Mouse (Mus musculus) lung, embryonic 16.5 days (tissue): ENCODE measurements around the gene Meis3. TPM values are rescaled to one million over a fixed set of nuclear protein-coding genes. Genes with fewer than 3 reads are reported as not detected.

Source experiments
- ATAC-seq: fragments of 200-750 bp; cut with Nextera tagmentation; 2 replicates; pipeline ENCODE4 v1.8.0; 2017; ENCODE audit warnings: low read depth, mild to moderate bottlenecking, moderate library complexity
- H3K27ac ChIP-seq: fragments of 300-500 bp; sonication (generic); 2 replicates; pipeline ENCODE4 v1.5.1; 2014; ENCODE audit warnings: mild to moderate bottlenecking, control low read depth, low read length
- H3K27me3 ChIP-seq: fragments of 300-500 bp; sonication (generic); 2 replicates; pipeline ENCODE4 v1.6.1; 2014; ENCODE audit warnings: low read depth, low read length, mixed read lengths; ENCODE audit not compliant: control insufficient read depth, insufficient read depth
- H3K36me3 ChIP-seq: fragments of 300-500 bp; sonication (generic); 2 replicates; pipeline ENCODE4 v1.6.1; 2014; ENCODE audit warnings: low read length; ENCODE audit not compliant: control insufficient read depth, insufficient read depth
- H3K4me1 ChIP-seq: fragments of 300-500 bp; sonication (generic); replicated peaks from 2 replicates; pipeline ENCODE4 v1.6.1; 2014; ENCODE audit warnings: low read length, mixed read lengths; ENCODE audit not compliant: control insufficient read depth, insufficient read depth
- H3K4me2 ChIP-seq: fragments of 300-500 bp; sonication (generic); 2 replicates; pipeline ENCODE4 v1.6.1; 2014; ENCODE audit warnings: low read depth, low read length, control low read depth
- H3K4me3 ChIP-seq: fragments of 300-500 bp; sonication (generic); 2 replicates; pipeline ENCODE4 v1.5.1; 2014; ENCODE audit warnings: mild to moderate bottlenecking, low read length, control low read depth
- H3K9ac ChIP-seq: fragments of 300-500 bp; sonication (generic); 2 replicates; pipeline ENCODE4 v1.6.1; 2014; ENCODE audit warnings: low read length, control low read depth
- H3K9me3 ChIP-seq: fragments of 300-500 bp; sonication (generic); 2 replicates; pipeline ENCODE4 v1.6.1; 2016; ENCODE audit warnings: low read length; ENCODE audit not compliant: control insufficient read depth
- WGBS: fragments of 180-500 bp; shearing (Covaris S2); extraction: QIAGEN DNeasy Blood & Tissue Kit; methylation state at CpG from one replicate; pipeline ENCODE4 v1.1.7; 2014; 5-methylcytosine and 5-hydroxymethylcytosine counted together
- polyA plus RNA-seq: library from polyadenylated mRNA; unstranded; fragments of >200 nt; fragmentation: Nextera tagmentation; extraction: Ambion mirVana; gene quantifications from 2 replicates; pipeline ENCODE4 v1.2.1, GENCODE M21; 2015

Meis3 gene
- polyA plus RNA-seq, 1 experiment from 2014 or later: 19.5 TPM

GRCm38 (mm10) chr7:16155132-16155872 is 19.6 kb upstream of the Meis3 start:
- Histone ChIP-seq H3K36me3 (no peaks in the 10 kb centered on the region), H3K4me1 (no peaks in the 10 kb centered on the region), H3K9ac (no peak overlapping the region), H3K27me3 (peaks cover 18% of the 10 kb centered on the region), H3K4me2 (no peak overlapping the region), H3K9me3 (no peaks in the 10 kb centered on the region), H3K27ac (no peak overlapping the region), H3K4me3 (no peak overlapping the region)
- no peak for ATAC-seq
- WGBS: 49% methylated on average over 9 of the region's 9 CpGs

GRCm38 (mm10) chr7:16156105-16156714 is 18.7 kb upstream of the Meis3 start:
- Histone ChIP-seq H3K27ac (no peak overlapping the region), H3K4me1 (no peaks in the 10 kb centered on the region), H3K27me3 (peaks cover 18% of the 10 kb centered on the region), H3K4me2 (no peak overlapping the region), H3K4me3 (no peak overlapping the region), H3K9me3 (no peaks in the 10 kb centered on the region), H3K36me3 (no peaks in the 10 kb centered on the region), H3K9ac (no peak overlapping the region)
- WGBS: 61% methylated on average over 8 of the region's 8 CpGs
- no peak for ATAC-seq

GRCm38 (mm10) chr7:16158735-16159134 is 16.2 kb upstream of the Meis3 start:
- Histone ChIP-seq H3K9ac (no peak overlapping the region), H3K4me1 (no peaks in the 10 kb centered on the region), H3K4me3 (no peak overlapping the region), H3K9me3 (no peaks in the 10 kb centered on the region), H3K27me3 (peaks cover 18% of the 10 kb centered on the region), H3K36me3 (no peaks in the 10 kb centered on the region), H3K4me2 (0 out of 2 replicates have a peak overlapping the region, but pooled peaks have one; percentile 27), H3K27ac (no peak overlapping the region)
- ATAC-seq: no peak
- 9% methylated on average over 36 of the region's 39 CpGs for WGBS

GRCm38 (mm10) chr7:16160702-16161101 is 14.2 kb upstream of the Meis3 start:
- Histone ChIP-seq H3K9ac (no peak overlapping the region), H3K27me3 (peaks cover 18% of the 10 kb centered on the region), H3K4me3 (no peak overlapping the region), H3K9me3 (no peaks in the 10 kb centered on the region), H3K4me1 (no peaks in the 10 kb centered on the region), H3K27ac (no peak overlapping the region), H3K4me2 (no peak overlapping the region), H3K36me3 (no peaks in the 10 kb centered on the region)
- WGBS: 65% methylated on average over 3 of the region's 3 CpGs
- ATAC-seq: no peak

- 86% methylated on average over 9 of the region's 9 CpGs for WGBS
- ATAC-seq: no peak
- H3K27ac ChIP-seq: no peak overlapping the region
Observed at GRCm38 (mm10) chr7:16161302-16161701, 13.6 kb upstream of the Meis3 start.

GRCm38 (mm10) chr7:16162036-16162435 is 12.9 kb upstream of the Meis3 start:
- Histone ChIP-seq H3K9ac (no peak overlapping the region), H3K4me1 (no peaks in the 10 kb centered on the region), H3K36me3 (no peaks in the 10 kb centered on the region), H3K4me2 (no peak overlapping the region), H3K9me3 (no peaks in the 10 kb centered on the region), H3K27ac (no peak overlapping the region), H3K27me3 (peaks cover 18% of the 10 kb centered on the region), H3K4me3 (no peak overlapping the region)
- 68% methylated on average over 6 of the region's 7 CpGs for WGBS
- no peak for ATAC-seq

More at GRCm38 (mm10) chr7:16161302-16161701, 13.6 kb upstream of the Meis3 start:
- Histone ChIP-seq H3K9ac (no peak overlapping the region), H3K27me3 (peaks cover 18% of the 10 kb centered on the region), H3K4me1 (no peaks in the 10 kb centered on the region), H3K9me3 (no peaks in the 10 kb centered on the region), H3K36me3 (no peaks in the 10 kb centered on the region), H3K4me2 (no peak overlapping the region), H3K4me3 (no peak overlapping the region)

GRCm38 (mm10) chr7:16172141-16172581 is 2.7 kb upstream of the Meis3 start:
- Histone ChIP-seq H3K36me3 (no peaks in the 10 kb centered on the region), H3K27ac (no peak overlapping the region), H3K27me3 (no peaks in the 10 kb centered on the region), H3K4me3 (no peak overlapping the region), H3K4me1 (peaks cover 6% of the 10 kb centered on the region; the same call in 1 of the 2 replicates), H3K9ac (no peak overlapping the region), H3K4me2 (no peak overlapping the region), H3K9me3 (peaks cover 2% of the 10 kb centered on the region)
- no peak for ATAC-seq
- WGBS: 0% methylated on average over 1 of the region's 1 CpGs

GRCm38 (mm10) chr7:16172586-16173140 is 2.2 kb upstream of the Meis3 start:
- WGBS: 15% methylated on average over 1 of the region's 1 CpGs
- H3K4me3 ChIP-seq: no peak overlapping the region
- ATAC-seq: no peak
- no peak overlapping the region for H3K27ac ChIP-seq
- H3K4me1 ChIP-seq: peaks cover 6% of the 10 kb centered on the region; the same call in 1 of the 2 replicates
- H3K36me3 ChIP-seq: no peaks in the 10 kb centered on the region
- no peaks in the 10 kb centered on the region for H3K27me3 ChIP-seq
- no peak overlapping the region for H3K4me2 ChIP-seq
- peaks cover 1% of the 10 kb centered on the region for H3K9me3 ChIP-seq
- no peak overlapping the region for H3K9ac ChIP-seq

- WGBS: 60% methylated on average over 5 of the region's 5 CpGs
- no peaks in the 10 kb centered on the region; the same call in 1 of the 2 replicates for H3K9me3 ChIP-seq
- H3K27me3 ChIP-seq: no peaks in the 10 kb centered on the region
- H3K27ac ChIP-seq: no peak overlapping the region
- H3K36me3 ChIP-seq: no peaks in the 10 kb centered on the region
- H3K9ac ChIP-seq: no peak overlapping the region
- peaks cover 6% of the 10 kb centered on the region; the same call in 1 of the 2 replicates for H3K4me1 ChIP-seq
- H3K4me2 ChIP-seq: no peak overlapping the region
- ATAC-seq: no peak
- H3K4me3 ChIP-seq: no peak overlapping the region
Observed at GRCm38 (mm10) chr7:16173146-16173545, 1.7 kb upstream of the Meis3 start.
